Mouse (Mus musculus) kidney, adult 8-10 months (tissue): ENCODE measurements around the gene Xpo6.

Source experiments
- DNase-seq, 2 experiments: peaks; one replicate each; pipeline ENCODE4 v3.0.0; 2022

Gene Xpo6

DNA sequence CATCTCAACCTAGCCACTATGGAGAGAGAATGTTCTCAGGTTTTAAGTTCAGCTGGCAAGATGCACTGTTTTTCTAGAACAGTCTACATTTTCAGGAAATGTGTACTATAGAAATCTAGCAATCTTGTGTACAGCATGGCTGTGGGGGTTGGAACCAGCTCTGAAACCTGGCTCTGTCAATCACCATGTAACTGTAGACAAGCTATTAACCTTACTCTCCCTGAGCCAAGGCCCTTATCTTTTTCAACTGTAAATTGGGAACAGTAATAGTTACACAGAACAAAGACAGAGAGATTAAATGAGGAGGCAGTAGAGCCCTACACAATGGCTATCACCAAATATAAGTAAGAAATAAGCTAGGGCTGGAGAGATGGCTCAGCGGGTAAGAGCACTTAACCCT is 8.8 kb downstream of the Xpo6 start:
- DNase-seq = no peak

- DNase-seq = no peak
Observed at GRCm38 (mm10) chr7:126189517-126189916, 10.8 kb downstream of the Xpo6 start.

DNA sequence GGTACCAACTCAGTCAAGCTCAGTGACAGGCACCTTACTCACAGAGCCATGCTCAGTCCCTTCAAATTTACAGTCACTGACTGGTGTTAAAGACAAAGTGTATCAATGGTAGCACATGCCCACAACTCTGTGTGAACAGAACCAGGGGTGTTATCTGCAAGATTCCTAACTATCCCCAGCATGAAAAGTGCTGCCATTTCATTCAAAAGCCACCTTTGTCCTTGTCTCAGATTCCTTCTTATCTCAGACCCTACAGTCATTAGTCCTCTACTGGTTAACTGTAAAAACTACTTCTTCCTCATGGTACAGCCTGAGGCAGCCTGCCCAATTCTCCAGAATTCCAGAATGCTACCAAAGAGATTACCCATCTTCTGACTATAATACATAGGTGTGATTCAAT is 14.3 kb downstream of the Xpo6 start:
- no peak for DNase-seq

DNA sequence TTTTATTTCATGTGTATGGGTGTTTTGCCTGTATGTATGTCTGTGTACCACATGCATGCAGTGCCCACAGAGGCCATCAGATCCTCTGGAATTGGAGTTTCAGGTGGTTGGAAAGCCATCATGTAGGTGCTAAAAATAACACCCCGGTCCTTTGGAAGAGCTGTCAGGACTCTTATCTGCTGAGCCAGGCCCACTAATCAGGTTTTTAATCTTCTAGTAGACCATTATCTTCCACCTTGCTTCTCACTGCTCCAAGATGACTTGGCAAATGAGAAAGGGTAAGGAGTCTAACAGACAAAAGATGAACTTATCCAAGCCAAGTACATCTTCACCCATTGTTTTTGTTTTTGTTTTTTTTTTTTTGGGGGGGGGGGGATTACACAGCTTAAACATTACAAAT is 16.7 kb downstream of the Xpo6 start:
- DNase-seq = no peak

GRCm38 (mm10) chr7:126181487-126181886 is 18.8 kb downstream of the Xpo6 start:
- DNase-seq = no peak

DNA sequence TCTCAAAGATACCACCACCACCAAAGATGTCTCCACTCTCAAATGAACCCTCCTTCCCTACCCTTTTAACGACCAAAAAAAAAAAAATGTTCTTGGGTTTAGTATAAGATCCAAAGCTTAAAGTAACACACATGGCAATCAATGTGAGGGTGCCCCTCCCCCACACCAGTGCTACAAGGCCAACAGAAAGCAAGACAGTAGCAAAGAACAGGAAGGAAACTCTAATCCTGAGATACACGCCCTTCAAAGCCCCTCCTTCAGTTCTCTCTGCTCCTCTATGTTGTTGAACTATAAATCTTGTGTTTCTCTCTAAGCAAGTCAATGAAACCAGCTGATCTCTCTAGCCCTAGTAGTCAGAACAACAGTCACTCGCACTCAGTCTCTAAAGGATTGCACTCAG is 19.3 kb downstream of the Xpo6 start:
- DNase-seq = no peak

DNA sequence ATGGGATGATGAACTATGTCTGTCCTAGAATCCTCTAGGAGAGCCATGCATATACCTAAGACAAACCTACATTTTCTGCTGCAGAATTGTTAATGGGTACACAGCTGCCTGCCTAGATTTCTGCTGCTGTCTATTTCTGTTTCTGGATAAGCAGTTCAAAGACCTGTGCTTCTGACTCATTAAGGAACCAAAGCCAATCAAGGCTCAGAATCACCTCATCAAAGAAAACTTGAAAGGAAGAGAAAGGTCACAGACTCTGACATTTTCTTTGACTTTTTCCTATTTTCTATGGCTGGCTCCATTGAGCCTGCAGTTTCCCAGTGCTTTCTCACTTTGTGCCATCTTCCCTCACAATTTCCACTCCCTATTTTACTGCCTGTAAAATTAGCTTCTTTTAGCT is 21.5 kb downstream of the Xpo6 start:
- no peak for DNase-seq

DNA sequence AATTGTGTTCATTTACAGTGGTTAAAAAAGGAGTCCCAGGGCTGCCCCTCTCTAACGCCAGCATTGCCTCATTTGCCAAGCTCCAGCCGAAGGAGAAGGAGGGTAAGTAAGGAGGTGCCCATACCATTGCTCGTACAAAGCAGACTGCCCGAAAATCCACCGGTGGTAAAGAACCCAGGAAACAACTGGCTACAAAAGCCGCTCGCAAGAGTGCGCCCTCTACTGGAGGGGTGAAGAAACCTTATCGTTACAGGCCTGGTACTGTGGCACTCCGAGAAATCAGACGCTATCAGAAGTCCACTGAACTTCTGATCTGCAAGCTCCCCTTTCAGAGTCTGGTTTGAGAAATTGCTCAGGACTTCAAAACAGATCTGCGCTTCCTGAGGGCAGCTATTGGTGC is 24.3 kb downstream of the Xpo6 start:
- DNase-seq = no peak

DNA sequence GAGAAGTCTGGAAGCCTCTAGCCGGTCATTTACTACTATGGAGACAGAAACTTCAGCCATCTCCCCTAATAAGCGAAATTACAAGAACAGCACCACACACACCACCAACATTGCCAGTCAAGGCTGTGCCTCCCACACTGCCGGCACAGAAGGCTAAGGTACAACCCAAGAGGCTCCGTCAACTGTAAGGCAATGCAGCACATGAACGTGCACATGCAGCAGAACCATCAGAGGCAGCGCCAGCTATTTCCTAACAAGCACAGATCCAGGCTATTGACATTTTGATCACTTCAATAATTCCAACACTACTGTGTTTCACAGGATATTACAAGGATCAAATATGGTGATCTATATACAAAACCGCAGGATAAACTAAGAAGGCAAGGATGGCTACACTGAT is 24.8 kb downstream of the Xpo6 start:
- no peak for DNase-seq

GRCm38 (mm10) chr7:126174863-126175262 is 25.4 kb downstream of the Xpo6 start:
- no peak for DNase-seq

DNA sequence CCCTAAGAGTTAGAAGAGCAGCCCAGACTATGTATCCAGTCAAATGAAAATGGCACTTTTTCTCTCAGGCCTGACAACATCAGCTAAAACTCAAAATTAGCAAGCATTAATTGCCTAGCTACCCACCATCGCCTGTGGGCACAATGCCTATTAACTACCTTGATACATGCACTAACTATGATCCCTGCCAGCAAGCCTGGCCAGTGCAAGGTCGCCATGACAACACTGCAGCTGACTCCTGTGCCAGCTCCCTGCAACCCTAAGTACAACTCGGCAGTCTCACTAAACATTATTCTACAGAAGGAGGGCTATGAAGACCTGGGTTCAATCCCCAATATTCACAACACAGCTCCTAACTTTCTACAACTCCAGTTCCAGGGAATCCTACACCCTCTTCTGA is 28.3 kb downstream of the Xpo6 start:
- DNase-seq = peak; percentile 40 to 53

DNA sequence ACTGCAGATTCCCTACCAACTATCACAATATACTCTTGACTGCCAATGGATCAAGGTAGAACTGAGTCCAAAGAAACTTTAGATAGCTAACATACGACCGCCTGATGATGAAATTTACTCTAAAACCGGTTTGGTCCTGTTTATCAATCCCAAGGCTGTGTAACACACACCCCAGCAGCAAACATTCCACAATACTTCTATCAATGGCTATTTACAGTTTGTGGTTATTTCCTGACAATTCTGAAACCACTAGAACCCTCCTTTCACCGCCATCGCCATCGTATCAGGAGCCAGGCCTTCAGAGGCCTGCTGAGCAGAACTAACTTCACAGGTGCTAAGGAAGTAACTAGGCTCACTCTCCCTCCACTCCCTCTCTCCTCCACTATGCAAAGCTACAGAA is 31.7 kb downstream of the Xpo6 start:
- DNase-seq = no peak

GRCm38 (mm10) chr7:126167426-126167825 is 32.9 kb downstream of the Xpo6 start:
- peak; percentile 20 to 39 for DNase-seq

DNA sequence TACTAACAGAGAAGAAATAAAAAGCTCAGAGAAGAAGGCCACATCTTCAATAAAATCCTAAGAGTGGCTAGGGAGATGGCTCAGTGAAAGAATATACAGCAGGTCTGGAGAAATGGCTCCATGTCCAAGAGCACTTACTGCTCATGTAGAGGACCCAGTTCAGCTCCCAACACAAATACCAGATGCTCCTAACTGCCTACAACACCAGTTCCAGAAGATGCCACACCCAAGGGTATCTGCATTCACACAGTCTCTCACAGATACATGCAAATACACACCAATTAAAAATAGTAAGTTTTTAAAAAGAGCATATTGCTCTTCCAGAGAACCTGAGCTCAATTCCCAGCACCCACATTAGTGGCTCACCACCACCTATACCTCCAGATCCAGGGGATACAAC is 33.7 kb downstream of the Xpo6 start:
- no peak for DNase-seq

DNA sequence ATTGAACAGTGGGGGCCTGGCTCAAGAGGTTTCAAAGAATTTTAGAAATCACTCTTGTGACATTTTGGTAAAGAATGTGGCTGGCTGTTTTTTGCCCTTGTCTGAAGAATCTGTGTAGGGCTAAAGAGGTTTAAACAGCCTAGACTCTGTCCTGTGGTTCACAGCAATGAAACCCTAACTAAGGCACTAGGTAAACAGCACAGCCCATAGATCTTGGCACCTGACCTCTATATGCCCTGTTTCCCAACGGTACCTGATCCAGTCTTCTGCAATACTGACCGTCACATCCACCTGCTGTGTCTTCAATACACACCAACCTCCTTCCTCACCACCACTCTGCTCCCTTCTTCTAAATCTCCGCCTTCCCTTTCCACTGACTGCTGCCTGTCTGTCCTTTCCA is 42.1 kb downstream of the Xpo6 start:
- no peak for DNase-seq

GRCm38 (mm10) chr7:126155746-126156145 is 44.6 kb downstream of the Xpo6 start:
- no peak for DNase-seq

- no peak for DNase-seq
Observed at GRCm38 (mm10) chr7:126154731-126155130, 45.6 kb downstream of the Xpo6 start.

GRCm38 (mm10) chr7:126152324-126152723 is 48.0 kb downstream of the Xpo6 start:
- DNase-seq = no peak

- DNase-seq = no peak
Observed at GRCm38 (mm10) chr7:126146156-126146555, 54.1 kb downstream of the Xpo6 start.

GRCm38 (mm10) chr7:126144364-126144763 is 55.9 kb downstream of the Xpo6 start:
- DNase-seq = no peak

- DNase-seq = no peak
Observed at GRCm38 (mm10) chr7:126137850-126138249, 62.5 kb downstream of the Xpo6 start.

DNA sequence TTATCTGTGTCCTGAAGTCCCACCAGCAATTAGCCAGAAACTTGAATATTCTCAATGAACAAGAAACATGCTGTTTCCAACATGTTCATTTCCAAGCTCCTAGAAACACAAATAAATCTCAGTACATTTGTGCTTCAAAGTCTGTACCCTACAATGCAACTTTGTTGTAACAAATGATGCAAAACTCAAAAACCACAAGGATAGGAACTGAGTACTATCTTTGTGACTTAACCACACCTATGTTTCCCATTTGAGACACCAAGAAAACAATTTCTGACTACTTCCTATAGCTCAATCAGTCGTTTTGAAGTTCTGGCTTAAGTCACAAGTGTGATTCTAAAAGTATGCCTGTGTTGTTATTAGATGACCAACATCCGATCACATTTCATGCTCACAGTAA is 64.9 kb downstream of the Xpo6 start:
- no peak for DNase-seq

- no peak for DNase-seq
Observed at GRCm38 (mm10) chr7:126134634-126135321, 65.5 kb downstream of the Xpo6 start.

- no peak for DNase-seq
Observed at GRCm38 (mm10) chr7:126127673-126128072, 72.6 kb downstream of the Xpo6 start.

DNA sequence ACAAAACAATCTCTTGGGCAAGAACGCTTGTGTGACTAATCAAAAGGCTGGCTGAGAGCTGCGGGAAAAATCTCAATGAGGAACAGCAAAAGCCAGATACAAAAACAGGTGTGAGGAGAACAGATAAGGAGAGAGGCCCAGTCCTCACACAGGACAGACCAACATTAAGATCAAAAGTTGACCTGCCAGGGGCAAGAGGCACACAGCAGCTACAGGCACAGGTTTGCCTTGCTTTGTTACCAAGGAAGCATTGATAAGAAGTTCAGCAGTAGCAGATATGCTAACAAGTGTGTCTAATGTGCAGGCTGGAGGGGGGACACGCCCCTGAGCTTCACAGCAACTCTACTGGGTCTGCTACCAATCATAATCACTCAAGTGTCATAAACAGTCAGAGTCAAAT is 73.8 kb downstream of the Xpo6 start:
- DNase-seq = no peak

GRCm38 (mm10) chr7:126121533-126121932 is 78.8 kb downstream of the Xpo6 start:
- DNase-seq = no peak
